Mouse (Mus musculus) lung, adult 2 months (tissue): ENCODE measurements at regions not wholly inside any gene's neighbourhood (a gene's known extent, or its start where the extent isn't known, plus 50 kb on each side); places are given as distances from the start of the nearest gene placed in this dataset.

Experiments used
- DNase-seq: peaks from one replicate; pipeline ENCODE4 v3.0.0; 2022
- H3K4me1 ChIP-seq: fragments of 200-500 bp; 2 replicates; pipeline ENCODE4 v1.6.1; 2011; ENCODE audit warnings: low read length; ENCODE audit not compliant: control insufficient read depth, insufficient read depth
- H3K4me3 ChIP-seq: fragments of 200-500 bp; replicated peaks from 2 replicates; pipeline ENCODE3; 2011; ENCODE audit warnings: low read depth, mild to moderate bottlenecking, control low read depth, low read length; ENCODE audit errors: extremely low read depth
- CTCF ChIP-seq: fragments of 200-500 bp; IDR thresholded peaks from 2 replicates; pipeline ENCODE4 v1.5.1; 2011; ENCODE audit warnings: mild to moderate bottlenecking, low read length, control low read depth; ENCODE audit not compliant: insufficient read depth
- POLR2A ChIP-seq: fragments of 200-500 bp; IDR thresholded peaks from 2 replicates; pipeline ENCODE4 v1.6.1; 2011; ENCODE audit warnings: low read depth, mild to moderate bottlenecking, control low read depth, low read length, borderline replicate concordance; ENCODE audit errors: extremely low read depth
- WGBS: fragments of 180-500 bp; shearing (Covaris S2); methylation state at CpG from one replicate; pipeline ENCODE4 v1.1.7; 2018; 5-methylcytosine and 5-hydroxymethylcytosine counted together

- 28% methylated on average over 3 of the region's 3 CpGs for WGBS
- H3K4me3 ChIP-seq: no peak overlapping the region
- H3K4me1 ChIP-seq: no peaks in the 10 kb centered on the region
- no peak for TF ChIP-seq POLR2A
- TF ChIP-seq CTCF: no peak
- DNase-seq: no peak
Observed at GRCm38 (mm10) chr3:17788778-17789299, 159.4 kb upstream of the Cypt12 start.

GRCm38 (mm10) chr3:17789454-17790196 is 158.6 kb upstream of the Cypt12 start:
- Histone ChIP-seq H3K4me1 (no peaks in the 10 kb centered on the region), H3K4me3 (no peak overlapping the region)
- WGBS: 5% methylated on average over 9 of the region's 9 CpGs
- TF ChIP-seq CTCF: no peak
- TF ChIP-seq POLR2A: no peak
- no peak for DNase-seq

GRCm38 (mm10) chr3:17790331-17790730 is 157.9 kb upstream of the Cypt12 start:
- no peak for DNase-seq
- H3K4me3 ChIP-seq: no peak overlapping the region
- 2% methylated on average over 14 of the region's 14 CpGs for WGBS
- no peaks in the 10 kb centered on the region for H3K4me1 ChIP-seq
- no peak for TF ChIP-seq CTCF

GRCm38 (mm10) chr3:17790816-17791215 is 157.4 kb upstream of the Cypt12 start:
- WGBS: 4% methylated on average over 12 of the region's 12 CpGs
- Histone ChIP-seq H3K4me1 (no peaks in the 10 kb centered on the region), H3K4me3 (no peak overlapping the region)
- no peak for DNase-seq
- TF ChIP-seq POLR2A (no peak), CTCF (no peak)

GRCm38 (mm10) chr3:17791381-17792320 is 156.6 kb upstream of the Cypt12 start:
- no peak for TF ChIP-seq POLR2A
- TF ChIP-seq CTCF: no peak
- no peak for DNase-seq
- Histone ChIP-seq H3K4me3 (no peak overlapping the region), H3K4me1 (no peaks in the 10 kb centered on the region)
- 22% methylated on average over 8 of the region's 8 CpGs for WGBS

- no peak for DNase-seq
- Histone ChIP-seq H3K4me1 (no peaks in the 10 kb centered on the region), H3K4me3 (no peak overlapping the region)
- TF ChIP-seq CTCF (no peak), POLR2A (no peak)
- WGBS: 33% methylated on average over 2 of the region's 2 CpGs
Observed at GRCm38 (mm10) chr3:17792537-17793039, 155.6 kb upstream of the Cypt12 start.

GRCm38 (mm10) chr3:17793646-17794250 is 154.5 kb upstream of the Cypt12 start:
- H3K4me3 ChIP-seq: no peak overlapping the region
- no peak for TF ChIP-seq CTCF
- TF ChIP-seq POLR2A: no peak
- H3K4me1 ChIP-seq: no peaks in the 10 kb centered on the region
- WGBS: under 1% methylated on average over 24 of the region's 24 CpGs
- no peak for DNase-seq

GRCm38 (mm10) chr3:17794251-17795061 is 153.8 kb upstream of the Cypt12 start:
- no peak for DNase-seq
- no peak overlapping the region for H3K4me3 ChIP-seq
- H3K4me1 ChIP-seq: no peaks in the 10 kb centered on the region
- TF ChIP-seq CTCF (no peak), POLR2A (no peak)
- 2% methylated on average over 46 of the region's 46 CpGs for WGBS
